Mouse (Mus musculus) CH12.LX (cell line): Measurements from ENCODE around the gene Snrk.

Source experiments
- CTCF ChIP-seq, 2 experiments: IDR thresholded peaks in 1 of 2; conservative IDR thresholded peaks in 1 of 2; 2 replicates each; pipeline ENCODE4 v1.5.1; 2011 to 2012; ENCODE audit warnings: low read depth in 2 of 2, low read length in 2 of 2, improper control_type of control experiment in 1 of 2, inconsistent platforms in 1 of 2, mild to moderate bottlenecking in 1 of 2, moderate library complexity in 1 of 2
- E2F4 ChIP-seq: IDR thresholded peaks from 2 replicates; pipeline ENCODE4 v1.6.1; 2011; ENCODE audit warnings: low read depth, low read length, improper control_type of control experiment; ENCODE audit not compliant: insufficient replicate concordance
- MAZ ChIP-seq: IDR thresholded peaks from 2 replicates; pipeline ENCODE4 v1.6.1; 2012; ENCODE audit warnings: low read depth, mild to moderate bottlenecking, inconsistent platforms, low read length, improper control_type of control experiment, moderate library complexity
- NRF1 ChIP-seq: IDR thresholded peaks from 2 replicates; pipeline ENCODE4 v1.6.1; 2014; ENCODE audit warnings: low read depth, mild to moderate bottlenecking, inconsistent platforms, low read length, improper control_type of control experiment, moderate library complexity
- POLR2A ChIP-seq: IDR thresholded peaks from 2 replicates; pipeline ENCODE4 v1.6.1; 2011; ENCODE audit warnings: low read depth, mild to moderate bottlenecking, improper control_type of control experiment, low read length
- USF1 ChIP-seq: IDR thresholded peaks from 2 replicates; pipeline ENCODE4 v1.6.1; 2014; ENCODE audit warnings: low read depth, mild to moderate bottlenecking, inconsistent platforms, low read length, improper control_type of control experiment
- ZC3H11A ChIP-seq: IDR thresholded peaks from 2 replicates; pipeline ENCODE4 v1.6.1; 2012; ENCODE audit warnings: low read depth, mild to moderate bottlenecking, inconsistent platforms, low read length, improper control_type of control experiment
- ZNF384 ChIP-seq: IDR thresholded peaks from 2 replicates; pipeline ENCODE4 v1.6.1; 2012; ENCODE audit warnings: low read depth, low read length, improper control_type of control experiment, inconsistent platforms

- TF ChIP-seq MAZ, result no peak
- TF ChIP-seq E2F4, result no peak
- no peak for TF ChIP-seq CTCF (conservative IDR thresholded peaks at IDR 0.05 in 1 of 2, IDR thresholded peaks at IDR 0.05 in 1 of 2; ENCODE audit: low read depth in 2 of 2, low read length in 2 of 2)
- TF ChIP-seq POLR2A, result no peak
- no peak for TF ChIP-seq ZC3H11A
- TF ChIP-seq USF1, result no peak
- TF ChIP-seq ZNF384, result no peak
- TF ChIP-seq NRF1, result no peak
Observed at GRCm38 (mm10) chr9:122107701-122108375, 9.2 kb upstream of the Snrk start.
